Mouse (Mus musculus): ENCODE measurements at regions not wholly inside any gene's neighbourhood (a gene's known extent, or its start where the extent isn't known, plus 50 kb on each side); places are given as distances from the start of the nearest gene placed in this dataset.

- Histone ChIP-seq H3K9ac (replicated peaks; ENCODE audit: low read depth, low read length) (no peak overlapping the region), H3K27me3 (ENCODE audit: control insufficient read depth, insufficient read depth, low read length) (no peaks in the 10 kb centered on the region), H3K27ac (ENCODE audit: low read depth) (no peak overlapping the region), H3K9me3 (replicated peaks; ENCODE audit: control insufficient read depth, low read length) (no peaks in the 10 kb centered on the region), H3K4me1 (ENCODE audit: control insufficient read depth, insufficient read depth) (0 out of 2 replicates have a peak, but pooled peaks cover 4% of the 10 kb centered on the region), H3K4me3 (ENCODE audit: low read depth, low read length) (no peak overlapping the region), H3K36me3 (replicated peaks; ENCODE audit: control insufficient read depth, insufficient read depth, low read length) (no peaks in the 10 kb centered on the region), H3K4me2 (ENCODE audit: low read depth, low read length) (no peak overlapping the region)
- DNase-seq (ENCODE audit: low spot score): no peak
- no peak for ATAC-seq (ENCODE audit: insufficient read depth, low read depth)
- WGBS: 33% methylated on average over 3 of the region's 3 CpGs
- TF ChIP-seq CTCF (IDR thresholded peaks at IDR 0.05; ENCODE audit: low read depth): no peak
- TF ChIP-seq EP300 (IDR thresholded peaks at IDR 0.05; ENCODE audit: low read depth): no peak
These were observed 224.9 kb upstream of the Ercc4 start for GRCm38 (mm10) chr16:12884556-12884955.

- TF ChIP-seq EP300 (IDR thresholded peaks at IDR 0.05; ENCODE audit: low read depth) (no peak), CTCF (IDR thresholded peaks at IDR 0.05; ENCODE audit: low read depth) (no peak)
- Histone ChIP-seq H3K9ac (replicated peaks; ENCODE audit: low read depth, low read length) (no peak overlapping the region), H3K27me3 (ENCODE audit: control insufficient read depth, insufficient read depth, low read length) (no peaks in the 10 kb centered on the region), H3K4me2 (ENCODE audit: low read depth, low read length) (no peak overlapping the region), H3K27ac (ENCODE audit: low read depth) (no peak overlapping the region), H3K4me1 (ENCODE audit: control insufficient read depth, insufficient read depth) (0 out of 2 replicates have a peak, but pooled peaks cover 4% of the 10 kb centered on the region), H3K36me3 (replicated peaks; ENCODE audit: control insufficient read depth, insufficient read depth, low read length) (no peaks in the 10 kb centered on the region), H3K4me3 (ENCODE audit: low read depth, low read length) (no peak overlapping the region), H3K9me3 (replicated peaks; ENCODE audit: control insufficient read depth, low read length) (no peaks in the 10 kb centered on the region)
- no peak for ATAC-seq (ENCODE audit: insufficient read depth, low read depth)
- DNase-seq (ENCODE audit: low spot score): no peak
- WGBS: 47% methylated on average over 1 of the region's 1 CpGs
These were observed 223.4 kb upstream of the Ercc4 start for GRCm38 (mm10) chr16:12886127-12886526.

DNA sequence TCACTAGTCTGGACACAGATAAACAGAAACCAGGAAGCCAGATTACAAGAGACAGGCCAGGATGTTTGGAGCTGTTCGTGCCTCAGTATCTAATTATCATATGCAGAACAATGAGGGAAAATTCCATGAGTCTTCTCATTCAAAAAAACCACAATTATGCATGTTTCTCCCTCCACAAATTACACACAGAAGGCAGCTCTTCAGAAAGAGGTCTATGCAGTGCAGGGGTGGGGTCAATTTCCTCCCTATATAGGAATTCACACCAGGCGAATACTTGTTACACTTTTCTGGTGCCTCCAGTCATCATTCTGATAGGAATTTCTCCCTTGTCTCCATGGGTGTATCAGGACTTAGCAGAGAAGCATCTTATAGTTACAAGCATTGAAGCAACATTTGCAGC is 222.1 kb upstream of the Ercc4 start:
- Histone ChIP-seq H3K9me3 (replicated peaks; ENCODE audit: control insufficient read depth, low read length) (no peaks in the 10 kb centered on the region), H3K36me3 (replicated peaks; ENCODE audit: control insufficient read depth, insufficient read depth, low read length) (no peaks in the 10 kb centered on the region), H3K27ac (ENCODE audit: low read depth) (no peak overlapping the region), H3K27me3 (ENCODE audit: control insufficient read depth, insufficient read depth, low read length) (no peaks in the 10 kb centered on the region), H3K4me2 (ENCODE audit: low read depth, low read length) (no peak overlapping the region), H3K4me1 (ENCODE audit: control insufficient read depth, insufficient read depth) (0 out of 2 replicates have a peak, but pooled peaks cover 4% of the 10 kb centered on the region), H3K9ac (replicated peaks; ENCODE audit: low read depth, low read length) (no peak overlapping the region), H3K4me3 (ENCODE audit: low read depth, low read length) (no peak overlapping the region)
- 41% methylated on average over 2 of the region's 2 CpGs for WGBS
- TF ChIP-seq EP300 (IDR thresholded peaks at IDR 0.05; ENCODE audit: low read depth): no peak
- TF ChIP-seq CTCF (IDR thresholded peaks at IDR 0.05; ENCODE audit: low read depth): no peak
- DNase-seq (ENCODE audit: low spot score): no peak
- no peak for ATAC-seq (ENCODE audit: insufficient read depth, low read depth)

- H3K9me3 ChIP-seq (replicated peaks; ENCODE audit: control insufficient read depth, low read length): no peaks in the 10 kb centered on the region
- 82% methylated on average over 1 of the region's 1 CpGs for WGBS
- no peak overlapping the region for H3K4me3 ChIP-seq (ENCODE audit: low read depth, low read length)
- H3K4me2 ChIP-seq (ENCODE audit: low read depth, low read length): no peak overlapping the region
- no peak for ATAC-seq (ENCODE audit: insufficient read depth, low read depth)
- H3K4me1 ChIP-seq (ENCODE audit: control insufficient read depth, insufficient read depth): 0 out of 2 replicates have a peak, but pooled peaks cover 4% of the 10 kb centered on the region
- H3K36me3 ChIP-seq (replicated peaks; ENCODE audit: control insufficient read depth, insufficient read depth, low read length): no peaks in the 10 kb centered on the region
- H3K9ac ChIP-seq (replicated peaks; ENCODE audit: low read depth, low read length): no peak overlapping the region
- H3K27me3 ChIP-seq (ENCODE audit: control insufficient read depth, insufficient read depth, low read length): no peaks in the 10 kb centered on the region
- no peak overlapping the region for H3K27ac ChIP-seq (ENCODE audit: low read depth)
- DNase-seq (ENCODE audit: low spot score): no peak
- no peak for TF ChIP-seq CTCF (IDR thresholded peaks at IDR 0.05; ENCODE audit: low read depth)
- no peak for TF ChIP-seq EP300 (IDR thresholded peaks at IDR 0.05; ENCODE audit: low read depth)
These were observed 219.4 kb upstream of the Ercc4 start for GRCm38 (mm10) chr16:12890094-12890493.

DNA sequence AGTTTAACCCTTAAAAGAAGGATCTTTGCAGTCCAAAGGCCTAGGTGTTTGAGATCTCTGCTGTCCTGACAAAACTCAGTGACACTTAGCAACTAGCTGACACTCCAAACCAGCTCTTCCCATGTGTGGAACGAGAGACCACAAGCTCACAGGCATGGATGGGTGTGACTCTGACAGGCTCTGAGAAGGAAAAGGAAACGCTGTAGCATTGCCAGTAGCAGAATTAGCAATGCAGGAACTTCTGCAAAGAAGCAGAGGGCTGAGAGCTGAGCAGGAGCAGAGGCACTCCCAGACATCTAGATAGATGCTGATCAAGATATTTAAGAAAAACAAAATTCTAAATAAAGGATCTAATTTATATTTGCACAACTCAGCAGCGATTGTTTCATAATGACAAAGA is 218.9 kb upstream of the Ercc4 start:
- H3K27ac ChIP-seq (ENCODE audit: low read depth): no peak overlapping the region
- H3K9me3 ChIP-seq (replicated peaks; ENCODE audit: control insufficient read depth, low read length): no peaks in the 10 kb centered on the region
- H3K27me3 ChIP-seq (ENCODE audit: control insufficient read depth, insufficient read depth, low read length): no peaks in the 10 kb centered on the region
- no peak for DNase-seq (ENCODE audit: low spot score)
- H3K36me3 ChIP-seq (replicated peaks; ENCODE audit: control insufficient read depth, insufficient read depth, low read length): no peaks in the 10 kb centered on the region
- TF ChIP-seq CTCF (IDR thresholded peaks at IDR 0.05; ENCODE audit: low read depth): no peak
- TF ChIP-seq EP300 (IDR thresholded peaks at IDR 0.05; ENCODE audit: low read depth): no peak
- H3K9ac ChIP-seq (replicated peaks; ENCODE audit: low read depth, low read length): no peak overlapping the region
- no peak overlapping the region for H3K4me3 ChIP-seq (ENCODE audit: low read depth, low read length)
- 0 out of 2 replicates have a peak, but pooled peaks cover 4% of the 10 kb centered on the region for H3K4me1 ChIP-seq (ENCODE audit: control insufficient read depth, insufficient read depth)
- WGBS: 48% methylated on average over 3 of the region's 3 CpGs
- no peak for ATAC-seq (ENCODE audit: insufficient read depth, low read depth)
- H3K4me2 ChIP-seq (ENCODE audit: low read depth, low read length): no peak overlapping the region

DNA sequence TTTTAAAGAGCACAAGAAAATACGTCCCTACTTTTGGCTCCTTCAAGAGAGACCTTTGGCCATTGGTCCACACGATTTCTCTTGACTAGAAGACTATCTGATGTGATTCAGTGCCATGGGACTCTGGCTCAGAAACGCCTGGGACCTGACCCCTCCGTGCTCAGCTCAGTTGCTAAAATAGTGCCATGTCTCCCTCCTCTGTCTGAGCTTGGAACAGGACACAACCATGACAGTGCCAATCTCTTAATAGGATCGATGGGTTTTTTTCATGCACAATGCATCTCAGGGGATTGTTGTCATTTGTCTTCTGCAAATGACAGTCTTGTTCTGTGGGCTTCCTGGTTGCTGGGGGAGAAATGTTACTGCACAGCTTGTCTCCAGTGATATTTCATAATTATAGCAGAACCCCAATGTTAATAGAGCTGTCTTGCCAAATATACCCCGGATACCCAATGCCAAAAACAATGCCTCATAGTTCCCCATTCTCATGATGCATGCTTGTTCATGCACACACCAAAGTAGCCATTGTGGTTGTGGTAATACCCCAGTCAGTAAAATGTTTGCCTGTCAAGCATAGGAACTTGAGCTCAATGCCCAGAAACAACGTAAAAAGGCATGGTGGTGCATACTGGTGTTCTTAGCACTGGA is 216.7 kb upstream of the Ercc4 start:
- H3K27ac ChIP-seq (ENCODE audit: low read depth): no peak overlapping the region

More for the DNA sequence above, 216.7 kb upstream of the Ercc4 start:
- no peak for DNase-seq (ENCODE audit: low spot score)
- Histone ChIP-seq H3K4me3 (ENCODE audit: low read depth, low read length) (no peak overlapping the region), H3K4me1 (ENCODE audit: control insufficient read depth, insufficient read depth) (no peaks in the 10 kb centered on the region), H3K9me3 (replicated peaks; ENCODE audit: control insufficient read depth, low read length) (no peaks in the 10 kb centered on the region), H3K9ac (replicated peaks; ENCODE audit: low read depth, low read length) (no peak overlapping the region), H3K27me3 (ENCODE audit: control insufficient read depth, insufficient read depth, low read length) (no peaks in the 10 kb centered on the region), H3K36me3 (replicated peaks; ENCODE audit: control insufficient read depth, insufficient read depth, low read length) (no peaks in the 10 kb centered on the region), H3K4me2 (ENCODE audit: low read depth, low read length) (no peak overlapping the region)
- ATAC-seq (ENCODE audit: insufficient read depth, low read depth): no peak
- WGBS: 63% methylated on average over 7 of the region's 7 CpGs
- no peak for TF ChIP-seq EP300 (IDR thresholded peaks at IDR 0.05; ENCODE audit: low read depth)
- TF ChIP-seq CTCF (IDR thresholded peaks at IDR 0.05; ENCODE audit: low read depth): no peak

Measured in heart, postnatal 0 days (tissue).